Mouse (Mus musculus): ENCODE measurements around the gene Ankrd37.

Gene Ankrd37

DNA sequence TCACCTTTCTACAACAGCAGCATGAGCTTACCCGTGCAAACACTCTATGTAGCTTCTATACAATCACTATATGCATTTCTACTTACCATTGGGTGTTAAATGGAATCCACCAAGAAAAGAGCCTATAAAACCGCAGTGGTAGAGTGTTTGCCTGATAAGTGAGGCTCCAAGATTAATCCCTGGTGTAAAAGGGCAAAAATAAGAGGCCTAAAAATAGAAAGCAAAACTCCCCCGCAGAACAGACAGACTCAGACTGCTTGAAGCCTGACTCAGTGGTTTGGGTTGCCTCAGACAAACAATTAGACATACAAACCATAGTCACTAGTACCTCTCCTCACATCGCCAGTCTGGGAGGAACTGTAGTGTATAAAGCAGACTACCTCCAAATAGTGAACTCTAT, at the start of gene Ankrd37:
Gene Ankrd37, minus strand, starts transcription at position 112 of the 400 bp plus-strand sequence.
- DNase-seq (ENCODE audit: low spot score): no peak

DNA sequence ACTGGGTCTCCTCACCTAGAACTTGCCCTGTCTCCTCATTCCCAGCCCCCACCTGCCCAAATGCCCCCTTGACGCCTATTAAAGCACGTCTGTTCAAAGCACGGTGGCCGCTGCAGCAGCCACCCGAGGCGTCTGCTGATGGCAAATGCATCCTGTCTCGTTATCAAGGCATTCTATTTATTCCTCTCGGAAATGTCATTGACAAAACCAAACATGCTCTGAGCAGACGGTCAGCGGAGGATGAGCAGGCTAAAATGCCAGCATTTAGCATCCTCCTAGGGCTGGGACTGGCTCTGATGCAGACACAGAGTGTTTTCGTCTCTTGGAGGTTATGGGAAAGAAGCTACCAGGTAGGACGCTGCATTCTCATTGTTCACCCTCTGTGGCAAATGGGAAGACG, 34.8 kb upstream of the Ankrd37 start:
- no peak for DNase-seq (ENCODE audit: low spot score)

DNA sequence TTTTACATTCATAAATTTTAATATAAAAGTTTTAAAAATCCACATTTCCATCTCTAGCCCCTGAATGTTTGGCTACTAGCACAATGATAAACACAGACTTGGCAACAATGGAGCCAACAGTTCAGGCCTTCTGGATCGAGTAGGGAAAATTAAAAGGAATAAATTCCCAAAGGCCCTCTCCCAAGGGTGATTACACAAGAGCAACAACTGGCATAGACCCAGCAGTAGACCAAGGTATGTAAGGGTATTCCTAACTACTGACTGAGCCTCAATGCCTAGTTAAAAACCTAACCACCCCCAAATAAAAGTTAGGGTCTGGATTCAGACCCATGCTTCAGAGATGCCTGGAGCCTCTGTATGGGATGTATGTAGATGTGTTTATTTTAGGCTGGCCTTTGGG, 34.2 kb upstream of the Ankrd37 start:
- no peak for DNase-seq (ENCODE audit: low spot score)

DNA sequence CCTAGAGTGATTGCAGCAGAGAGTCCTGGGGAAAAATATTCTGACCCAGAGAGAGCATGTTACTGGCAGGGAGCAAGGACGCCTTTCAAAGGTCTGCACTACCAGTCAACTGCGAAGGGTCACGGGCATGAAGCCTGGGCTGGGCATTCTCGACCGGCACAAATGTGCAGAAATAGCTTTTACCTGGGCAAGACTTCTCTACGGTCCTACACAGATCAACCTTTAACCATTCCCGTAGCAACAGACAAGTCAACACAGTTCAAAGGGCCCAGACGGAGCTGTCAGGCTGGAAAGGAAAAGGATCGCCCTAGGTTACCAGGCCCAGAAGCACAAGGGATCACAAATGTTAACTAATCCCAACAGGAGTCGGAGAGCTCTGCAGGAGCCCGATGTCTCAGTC, 30.7 kb upstream of the Ankrd37 start:
- DNase-seq (ENCODE audit: low spot score): no peak

DNA sequence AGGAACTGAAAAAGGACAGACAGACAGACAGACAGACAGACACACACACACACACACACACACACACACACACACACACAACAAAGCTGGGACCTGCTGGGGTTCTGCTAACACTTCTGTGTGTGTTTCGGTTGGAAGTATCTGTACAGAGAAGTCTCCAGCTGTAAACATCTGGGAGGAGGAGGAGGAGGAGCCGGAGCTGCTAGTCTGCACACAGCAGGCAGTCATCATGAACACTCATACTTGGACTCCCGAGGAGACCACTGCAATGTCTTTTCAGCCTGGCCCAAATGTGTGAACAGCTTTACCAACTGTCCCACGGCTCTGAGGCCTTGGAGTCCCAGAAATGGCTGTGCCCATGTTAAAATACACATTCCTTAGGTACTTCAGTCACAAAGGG, 18.9 kb upstream of the Ankrd37 start:
- DNase-seq (ENCODE audit: low spot score): no peak

DNA sequence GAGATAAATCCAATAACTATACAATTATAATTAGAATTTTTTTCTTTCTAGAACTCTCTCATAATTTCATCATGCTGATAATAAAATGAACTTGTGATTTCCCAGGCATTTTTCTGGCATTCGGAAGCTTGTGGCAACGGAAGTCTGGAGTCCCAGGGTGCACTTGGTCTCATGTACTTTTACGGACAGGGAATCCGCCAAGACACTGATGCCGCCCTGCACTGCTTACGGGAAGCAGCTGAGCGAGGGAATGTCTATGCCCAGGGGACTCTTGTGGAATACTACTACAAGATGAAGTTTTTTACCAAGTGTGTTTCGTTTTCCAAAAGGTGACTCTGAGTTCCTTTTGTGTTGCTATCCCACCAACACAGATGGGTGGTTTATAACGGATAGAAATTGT, 17.3 kb upstream of the Ankrd37 start:
- DNase-seq (ENCODE audit: low spot score): no peak

DNA sequence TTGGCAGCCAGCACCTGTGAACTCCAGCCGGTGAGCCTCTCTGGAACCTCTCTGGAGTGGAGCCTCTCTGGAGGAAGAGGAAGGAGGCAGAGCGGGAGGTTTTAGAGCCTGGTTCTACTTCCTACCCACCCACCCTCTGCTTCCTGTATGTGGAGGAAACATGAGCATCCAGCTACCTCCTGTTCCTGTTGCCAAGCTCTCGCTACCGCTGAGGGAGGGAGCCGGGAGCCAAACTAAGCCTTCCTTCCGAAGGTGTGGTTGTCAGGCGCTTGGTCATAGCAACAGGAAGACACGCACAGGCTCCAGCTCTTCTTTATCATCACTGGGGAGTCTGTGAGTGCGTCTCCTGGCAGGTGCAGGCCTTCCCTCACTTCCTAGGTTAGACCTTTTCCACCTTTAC, 16.7 kb upstream of the Ankrd37 start:
- DNase-seq (ENCODE audit: low spot score): no peak

DNA sequence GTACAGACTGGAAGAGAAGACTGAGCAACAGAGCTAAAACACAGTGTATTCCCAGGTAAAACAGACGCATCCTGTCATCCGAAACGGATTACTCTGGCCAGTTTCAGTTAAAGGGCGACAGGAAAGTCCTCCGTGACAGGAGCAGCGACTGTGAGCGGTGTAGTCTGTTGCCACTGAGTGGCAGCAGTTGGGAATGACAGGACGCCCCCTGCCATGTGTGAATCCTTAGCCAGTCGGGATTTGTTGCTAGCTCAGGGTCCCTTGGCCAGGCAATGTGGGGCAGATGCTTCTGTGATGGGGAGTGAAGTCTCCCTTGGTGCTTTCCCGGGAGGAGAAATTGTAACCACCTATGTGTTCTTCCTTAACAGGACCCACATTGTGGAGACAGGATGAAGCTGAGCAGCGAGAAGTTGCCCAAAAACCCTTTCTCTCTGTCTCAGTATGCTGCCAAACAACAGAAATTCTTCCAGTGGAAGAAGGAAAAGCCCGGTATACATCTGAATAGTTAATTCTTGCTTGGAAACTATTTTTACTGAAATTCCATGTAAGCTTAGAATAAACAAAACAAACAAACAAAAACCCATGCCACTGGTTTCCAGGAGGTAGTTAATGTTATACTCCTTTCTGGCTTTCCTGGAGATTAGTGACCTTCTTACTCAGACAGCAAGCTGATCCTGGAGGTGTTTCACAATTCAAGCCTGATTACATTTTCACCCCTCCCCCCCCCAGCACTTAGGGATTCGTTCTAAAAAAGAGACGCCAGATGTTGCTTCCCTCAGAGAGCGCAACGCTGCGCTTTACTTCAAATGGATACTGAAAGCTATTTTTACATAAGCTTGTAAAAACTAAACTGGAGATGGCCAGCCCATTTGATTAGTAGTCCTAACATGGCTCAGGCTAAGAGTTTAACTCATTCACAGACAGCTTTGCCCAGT, 5.5 kb upstream of the Ankrd37 start:
- DNase-seq (ENCODE audit: low spot score): no peak

DNA sequence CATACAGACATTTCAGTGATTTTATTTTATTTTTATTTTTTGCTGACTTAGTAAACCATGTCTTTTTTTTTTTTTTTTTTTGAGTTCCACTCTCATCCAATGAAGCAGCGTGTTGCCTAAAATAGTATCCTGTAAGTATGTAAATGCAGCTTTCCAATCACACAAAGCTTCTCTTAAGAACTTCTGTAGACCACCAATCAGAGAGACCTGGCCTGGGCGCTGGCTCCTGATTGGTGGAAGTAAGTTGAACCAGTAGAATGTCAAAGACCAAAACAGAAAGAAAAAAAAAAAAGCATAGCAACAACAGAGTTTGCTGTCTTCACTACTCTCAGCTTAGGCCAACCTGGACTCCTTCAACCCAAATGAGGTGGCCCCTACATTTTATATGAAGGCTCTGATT, 4.8 kb upstream of the Ankrd37 start:
- no peak for DNase-seq (ENCODE audit: low spot score)

DNA sequence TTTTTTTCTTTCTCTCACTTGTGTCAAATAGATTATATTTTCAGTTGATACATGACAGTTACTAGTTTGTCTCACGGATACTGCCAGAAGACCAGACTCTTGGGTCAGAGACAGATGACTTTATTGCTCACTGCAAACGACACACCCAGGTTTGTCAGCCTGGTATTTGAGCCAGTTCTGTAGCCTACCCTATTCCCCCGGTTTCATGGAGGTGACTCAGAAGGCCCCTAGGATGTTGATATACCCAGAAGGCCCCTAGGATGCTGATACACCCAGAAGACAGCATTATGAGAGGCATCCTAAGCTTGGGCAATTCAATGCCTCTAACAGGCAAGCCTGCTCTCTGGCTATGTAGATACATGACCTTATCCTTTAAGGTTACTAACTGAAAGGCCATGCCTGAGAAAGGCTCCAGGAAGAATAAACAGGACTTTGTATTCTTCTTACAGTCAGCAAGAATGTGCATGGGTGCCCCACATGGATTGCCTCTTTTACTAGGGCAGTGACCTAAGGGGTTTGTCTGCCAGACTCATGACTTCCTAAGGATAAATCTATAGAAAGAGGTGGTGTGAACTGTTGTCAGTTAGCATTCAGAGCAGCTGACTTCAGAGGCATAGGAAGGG, 1.7 kb upstream of the Ankrd37 start:
- DNase-seq (ENCODE audit: low spot score): no peak

DNA sequence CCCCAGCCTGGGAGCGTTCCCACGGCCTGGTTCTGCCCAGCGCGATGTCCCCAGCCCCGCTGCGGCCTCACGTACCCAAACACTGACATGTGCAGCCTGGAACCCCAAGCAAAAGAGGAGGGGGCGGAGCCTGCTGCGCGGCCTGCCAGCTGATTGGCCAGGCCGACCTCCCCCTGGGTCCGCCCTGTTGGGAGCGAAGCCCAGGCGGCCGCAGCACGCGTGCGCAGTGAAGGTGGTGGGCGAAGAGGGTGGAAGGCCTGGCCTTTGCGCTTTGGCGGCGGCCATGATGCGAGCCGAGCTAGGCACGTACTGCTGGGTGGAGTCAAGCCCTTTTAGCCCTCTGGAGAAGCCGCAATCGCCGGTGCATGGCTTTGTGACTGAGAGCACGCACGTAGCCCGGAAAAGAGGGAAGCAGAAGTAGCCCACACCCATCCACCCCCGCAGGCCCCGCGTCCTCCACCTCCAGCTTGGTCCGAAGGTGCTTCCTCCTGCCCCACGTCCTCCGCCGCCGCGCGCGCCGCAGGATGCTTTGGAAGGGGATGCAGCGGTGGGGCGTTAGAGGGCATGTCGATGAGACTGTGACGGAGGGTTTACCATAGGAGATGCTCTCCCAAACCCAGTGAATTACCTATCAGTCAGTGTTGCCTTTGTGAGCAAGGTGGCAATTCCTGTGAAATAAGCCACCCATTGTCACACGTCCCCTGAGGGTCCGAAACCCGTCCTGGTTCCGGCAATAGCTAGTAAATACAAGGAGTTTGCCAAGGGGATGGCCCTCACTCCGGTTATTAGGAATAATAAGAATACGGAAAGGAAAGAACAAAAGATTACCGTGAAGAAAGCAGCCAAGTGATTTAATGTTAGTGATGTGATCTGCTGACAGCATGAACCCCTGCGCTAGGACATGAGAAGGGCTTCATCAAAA, 5.5 kb downstream of the Ankrd37 start:
- DNase-seq (ENCODE audit: low spot score): peak; percentile 99

DNA sequence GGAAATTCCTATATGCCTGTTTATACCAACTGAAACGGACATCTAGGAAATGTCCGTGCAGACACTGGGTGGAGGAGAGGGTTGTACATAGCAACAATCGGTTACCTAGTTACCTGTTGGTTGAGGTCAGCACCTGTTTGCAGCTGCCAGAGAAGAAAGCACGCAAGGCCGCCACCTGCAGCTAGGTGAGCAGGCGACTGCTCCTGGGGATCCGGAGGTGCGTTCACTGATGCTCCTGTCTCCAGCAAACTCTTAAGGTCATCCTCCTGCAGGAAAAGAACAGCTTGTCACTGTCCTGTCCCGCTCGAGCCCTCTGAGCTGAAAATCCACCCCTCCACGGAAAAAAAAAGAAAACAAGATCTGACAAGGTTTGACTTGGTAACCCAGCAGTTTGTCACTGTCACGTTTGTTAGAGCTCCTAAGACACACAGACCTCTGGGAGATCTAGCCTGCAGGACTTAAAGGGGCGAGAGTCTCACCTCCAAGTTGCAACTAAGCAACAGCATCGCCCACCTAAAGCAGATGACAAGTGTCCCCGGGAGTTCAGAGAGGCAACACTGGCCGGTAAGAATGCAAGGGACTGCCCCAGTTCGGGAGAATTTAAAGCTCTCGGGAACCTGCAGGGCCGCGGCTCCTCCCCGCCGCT, 6.2 kb downstream of the Ankrd37 start, which contains the start of gene Lrp2bp:
Gene Lrp2bp, plus strand, starts transcription at position 166 of the 646 bp plus-strand sequence.
- DNase-seq (ENCODE audit: low spot score): no peak

DNA sequence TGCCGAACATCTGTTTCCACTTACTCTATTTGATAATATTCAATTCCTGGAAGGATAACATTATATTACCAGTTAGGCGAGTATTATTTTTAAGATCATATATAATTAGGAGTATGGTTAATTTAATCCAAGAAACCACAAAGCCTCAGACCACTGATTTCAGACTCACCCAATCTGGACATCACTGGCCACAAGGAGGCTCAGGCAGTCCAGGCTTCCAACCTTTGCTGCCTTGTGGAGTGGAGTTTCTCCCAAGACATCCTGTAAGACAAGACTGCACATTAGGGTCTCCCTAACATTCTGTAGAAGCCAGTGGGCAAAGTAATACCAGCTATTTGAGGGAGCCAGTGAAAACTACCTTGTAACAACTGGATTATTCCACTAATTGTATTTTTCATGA, 7.3 kb downstream of the Ankrd37 start:
- DNase-seq (ENCODE audit: low spot score): no peak

DNA sequence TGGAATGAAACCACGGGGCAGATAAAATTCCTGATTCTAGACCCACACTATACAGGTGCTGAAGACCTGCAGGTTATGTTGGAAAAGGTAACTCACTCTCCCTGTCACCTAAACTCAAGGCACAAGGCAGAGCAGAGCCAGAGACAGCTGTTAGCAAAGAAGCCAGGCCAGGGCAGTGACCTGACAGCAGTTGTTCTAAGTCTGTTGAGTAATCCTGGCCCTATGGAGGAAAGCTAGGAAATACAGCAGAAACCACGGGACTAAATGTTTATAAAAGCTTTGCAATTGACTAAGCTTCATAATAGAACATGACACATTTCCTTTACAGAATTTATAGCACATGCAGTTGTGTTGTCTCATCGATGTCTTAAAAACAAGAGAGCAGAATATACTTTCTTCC, 9.9 kb downstream of the Ankrd37 start:
- DNase-seq (ENCODE audit: low spot score): no peak

DNA sequence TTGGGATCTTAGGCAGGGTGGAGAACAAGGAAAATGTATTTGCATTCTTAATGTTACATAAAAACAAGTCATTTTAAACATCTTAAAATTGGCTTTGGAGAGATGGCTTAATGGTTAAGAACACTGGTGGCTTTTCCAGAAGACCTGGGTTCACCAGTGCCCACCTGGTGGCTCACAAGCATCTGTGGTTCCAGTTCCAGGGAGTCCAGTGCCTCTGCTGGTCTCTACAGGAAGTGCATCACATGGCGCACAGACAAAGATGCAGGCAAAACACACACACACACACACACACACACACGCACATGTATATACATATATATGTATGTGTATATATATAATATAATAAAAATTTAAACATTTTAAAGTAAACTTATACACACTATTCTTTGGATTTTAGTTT, 11.4 kb downstream of the Ankrd37 start:
- DNase-seq (ENCODE audit: low spot score): no peak

DNA sequence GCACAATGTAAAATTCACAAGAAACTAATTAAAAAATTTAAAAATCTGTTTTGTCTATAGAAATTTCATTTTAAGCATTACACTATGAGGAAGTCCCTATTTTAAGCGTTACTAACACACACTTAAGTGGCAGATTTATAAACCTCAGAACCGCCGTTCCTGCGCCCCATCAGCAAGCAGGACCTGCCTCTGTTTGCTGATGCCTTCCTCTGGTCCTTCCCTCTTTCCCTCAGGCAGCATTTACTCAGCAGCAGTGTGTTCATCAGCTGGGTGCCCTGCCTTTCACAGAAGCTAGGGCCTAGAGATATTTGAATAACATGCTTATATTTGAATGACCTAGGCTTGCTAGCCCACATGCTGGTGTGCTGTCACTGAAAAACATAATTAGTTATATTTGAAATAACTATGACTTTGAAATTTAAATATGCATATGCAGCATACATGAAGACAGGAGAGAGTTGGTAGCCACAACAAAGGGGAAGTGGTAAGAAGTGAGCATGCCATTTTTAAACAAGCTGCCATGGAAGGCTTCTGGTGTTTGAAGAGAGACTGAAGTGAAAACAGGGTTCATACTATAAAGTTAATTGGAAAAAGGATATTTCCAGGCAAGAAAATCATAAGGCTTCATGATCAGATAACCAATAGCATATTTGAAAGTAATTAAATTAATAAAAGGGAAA, 14.7 kb downstream of the Ankrd37 start:
- no peak for DNase-seq (ENCODE audit: low spot score)

DNA sequence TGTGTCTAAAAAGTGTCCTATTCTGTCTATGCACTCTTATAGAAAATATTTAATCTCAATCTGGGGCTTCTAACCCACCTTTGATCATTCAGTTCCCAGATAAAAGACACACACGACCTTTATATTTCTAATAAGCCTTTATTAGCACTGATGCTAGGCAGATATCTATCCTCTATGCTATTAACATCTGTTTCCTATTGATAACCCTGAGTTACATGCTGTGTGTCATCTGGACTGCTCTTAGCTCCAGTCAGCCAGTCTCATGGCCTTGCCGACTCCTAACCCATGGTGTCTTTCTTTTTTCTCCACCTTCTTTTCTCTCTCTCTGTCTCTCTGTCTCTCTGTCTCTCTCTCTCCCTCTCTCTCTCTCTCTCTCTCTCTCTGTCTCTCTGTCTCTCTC, 17.3 kb downstream of the Ankrd37 start:
- no peak for DNase-seq (ENCODE audit: low spot score)

DNA sequence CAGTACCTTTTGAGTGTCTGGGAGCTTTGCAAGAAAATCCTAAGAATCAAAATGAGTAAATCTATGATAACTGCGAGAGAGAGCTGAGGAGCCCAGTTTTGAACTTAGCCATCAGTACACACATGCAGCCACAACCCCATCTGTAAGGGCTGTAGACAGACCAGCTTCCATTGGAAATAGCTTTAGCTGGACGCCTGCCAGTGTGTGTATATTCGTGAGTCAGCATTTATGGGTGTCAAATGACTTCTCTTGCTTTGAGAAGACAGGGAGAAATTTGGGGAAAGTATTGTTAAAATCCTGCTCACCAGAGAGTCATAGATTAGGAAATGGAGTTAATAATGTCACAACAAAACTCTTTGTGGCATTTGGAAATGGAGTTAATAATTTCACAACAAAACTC, 18.8 kb downstream of the Ankrd37 start:
- no peak for DNase-seq (ENCODE audit: low spot score)

DNA sequence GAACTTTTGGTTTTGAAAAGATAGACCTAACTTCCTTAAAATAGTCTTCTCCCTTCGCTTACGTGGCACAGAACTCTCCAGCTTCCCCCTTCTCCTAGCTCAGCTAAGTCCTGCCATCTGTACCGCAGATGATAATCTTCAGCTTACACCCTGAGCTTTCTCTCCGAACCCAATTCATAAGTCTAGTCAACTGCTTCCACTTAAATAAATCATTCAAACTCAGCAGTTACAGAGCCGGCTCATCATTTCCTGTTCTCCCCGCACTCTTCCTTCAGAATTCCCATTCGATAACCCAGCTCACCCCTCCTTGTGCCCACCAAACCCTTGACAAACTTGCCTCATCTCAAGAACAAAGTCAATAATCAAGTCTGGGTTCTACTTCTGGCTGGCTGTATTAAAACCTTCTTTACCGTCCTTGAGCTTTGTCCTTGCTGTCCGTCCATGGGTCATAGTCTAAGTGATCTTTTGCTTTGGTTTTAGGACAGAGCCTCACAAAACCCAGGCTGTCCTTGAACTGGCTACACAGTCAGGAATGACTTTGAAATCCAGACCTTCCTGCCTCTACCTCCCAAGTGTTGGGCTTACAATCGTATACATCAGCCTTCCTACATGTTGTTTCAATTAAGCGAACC, 29.6 kb downstream of the Ankrd37 start:
- no peak for DNase-seq (ENCODE audit: low spot score)

DNA sequence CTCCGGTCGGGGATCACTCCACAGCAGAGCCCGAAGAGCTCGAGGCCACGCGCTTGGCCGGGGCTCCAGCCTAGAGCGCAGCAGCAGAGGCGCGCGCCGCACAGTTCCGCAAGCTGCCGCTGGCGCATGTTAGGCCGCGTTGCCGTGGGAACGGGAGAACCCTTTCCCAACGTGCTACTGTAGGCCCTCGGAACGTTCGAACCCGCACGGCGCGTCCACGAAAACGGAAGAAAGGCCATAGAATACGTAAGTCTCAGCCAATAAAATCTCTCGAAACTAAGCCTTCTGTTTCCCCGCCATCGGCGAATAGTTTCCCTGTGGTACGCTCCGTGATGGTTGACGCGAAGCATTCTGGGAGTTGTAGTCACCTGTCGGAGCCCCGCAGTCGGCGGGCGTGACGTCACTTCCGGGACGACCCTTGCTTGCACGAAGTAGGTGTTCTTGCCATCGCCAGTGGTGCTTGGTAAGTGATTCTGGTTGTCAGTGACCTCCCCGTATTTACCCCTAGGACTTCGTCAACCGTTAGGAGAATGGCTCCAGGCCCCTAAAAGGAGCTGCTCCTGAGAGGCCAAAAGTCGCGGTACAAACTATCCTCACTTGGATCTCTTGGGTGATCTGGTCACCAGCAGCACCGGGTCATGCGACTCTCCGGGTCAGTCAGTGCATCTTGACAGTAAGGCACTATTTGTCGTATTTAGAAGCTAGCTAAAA, 30.2 kb downstream of the Ankrd37 start, which contains the start of the genes 1700029J07Rik and Ufsp2:
Gene 1700029J07Rik, minus strand, starts transcription at position 127 of the 711 bp plus-strand sequence.
Gene Ufsp2, plus strand, starts transcription at position 403 of the 711 bp plus-strand sequence.
- DNase-seq (ENCODE audit: low spot score): peak; percentile 93
